Mouse (Mus musculus) neural tube, embryonic 10.5 days (tissue): ENCODE results near the gene Trpv3.
"Not testable (repeated sequence)": the region's sequence is repeated elsewhere in the genome, so short reads cannot be mapped to it uniquely, and the experiment has no call there.

Experiments used
- DNase-seq: peaks from one replicate; pipeline ENCODE4 v3.0.0-alpha.2; 2017; ENCODE audit warnings: low spot score; ENCODE audit errors: extremely low spot score

The Trpv3 gene

DNA sequence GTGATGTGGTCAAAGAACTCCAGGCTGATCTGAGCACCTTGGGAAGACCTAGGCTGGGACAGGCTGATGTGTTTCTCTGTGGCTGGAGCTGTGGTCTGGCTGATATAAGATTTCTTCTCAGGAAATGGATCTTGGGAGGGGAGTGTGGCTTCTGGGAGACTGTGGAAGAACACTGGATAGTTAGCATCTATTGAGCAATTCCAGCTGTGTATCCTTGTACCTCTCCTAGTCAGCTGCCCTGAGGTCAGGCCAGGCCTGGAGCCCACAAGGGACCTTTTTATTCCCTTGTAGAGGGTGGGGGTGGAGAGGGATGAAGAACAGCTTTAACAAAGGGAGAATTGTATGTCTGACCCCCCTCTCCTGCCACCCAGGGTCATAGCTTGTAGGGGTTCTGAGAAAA is 17.2 kb downstream of the Trpv3 start:
- no peak for DNase-seq

- DNase-seq, result no peak
These were observed 22.4 kb downstream of the Trpv3 start for GRCm38 (mm10) chr11:73289621-73290020.

DNA sequence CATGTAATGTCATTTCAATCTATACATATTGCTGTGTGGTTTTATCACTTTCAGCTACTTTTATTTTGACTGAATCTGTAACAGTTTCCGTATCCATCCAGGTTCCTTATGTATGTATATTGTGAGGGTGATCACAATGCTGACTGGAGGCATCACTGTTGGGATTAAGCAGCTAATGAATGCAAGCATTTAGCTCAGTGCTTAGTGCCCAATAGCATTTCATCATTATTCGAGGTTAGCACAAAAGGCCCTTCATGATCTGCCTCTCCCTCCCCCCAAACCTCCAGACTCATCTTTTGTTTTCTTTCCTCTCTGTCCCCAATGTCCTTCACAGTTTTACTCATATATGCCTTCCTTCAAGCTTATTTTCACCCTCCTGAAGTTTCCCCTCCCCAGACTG is 35.9 kb downstream of the Trpv3 start:
- DNase-seq, result no peak

DNA sequence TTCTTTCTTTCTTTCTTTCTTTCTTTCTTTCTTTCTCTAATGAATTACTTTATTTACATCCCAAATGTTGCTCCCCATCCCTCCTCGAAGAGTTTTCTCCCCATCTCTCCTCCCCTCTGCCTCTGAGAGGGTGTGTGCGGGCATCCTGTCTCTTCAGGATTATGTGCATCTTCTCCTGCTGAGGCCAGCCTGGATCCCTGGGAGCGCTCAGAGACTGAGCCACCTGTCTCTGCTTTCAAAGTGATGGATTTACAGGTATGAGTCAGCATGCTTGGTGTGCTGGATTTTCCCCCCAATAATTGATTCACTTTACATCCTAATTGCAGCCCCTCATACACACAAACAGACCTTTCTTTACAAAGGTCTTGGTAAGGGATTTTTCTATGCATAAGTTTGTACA is 48.8 kb downstream of the Trpv3 start:
- no peak for DNase-seq

GRCm38 (mm10) chr11:73318581-73318980 is 51.4 kb downstream of the Trpv3 start:
- not testable (repeated sequence) for DNase-seq

DNA sequence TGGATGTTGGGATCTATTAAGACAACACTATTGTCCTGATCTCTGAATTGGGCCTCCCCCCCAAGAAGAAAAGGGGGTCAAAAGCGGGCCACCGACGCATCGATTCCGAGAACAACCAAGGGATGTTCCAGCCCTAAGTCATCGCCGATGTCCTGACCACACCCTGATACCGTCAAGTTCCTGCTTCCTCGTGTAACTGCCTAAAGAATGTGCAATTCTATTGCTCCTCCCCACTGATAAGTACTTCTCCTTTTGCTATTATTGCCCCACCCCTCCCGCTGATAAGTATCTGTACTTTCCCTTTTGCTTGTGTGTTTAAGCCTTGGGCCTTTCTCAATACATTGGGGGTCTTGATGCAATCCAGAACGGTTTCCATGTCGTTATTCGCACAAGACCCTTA is 53.9 kb downstream of the Trpv3 start:
- not testable (repeated sequence) for DNase-seq

DNA sequence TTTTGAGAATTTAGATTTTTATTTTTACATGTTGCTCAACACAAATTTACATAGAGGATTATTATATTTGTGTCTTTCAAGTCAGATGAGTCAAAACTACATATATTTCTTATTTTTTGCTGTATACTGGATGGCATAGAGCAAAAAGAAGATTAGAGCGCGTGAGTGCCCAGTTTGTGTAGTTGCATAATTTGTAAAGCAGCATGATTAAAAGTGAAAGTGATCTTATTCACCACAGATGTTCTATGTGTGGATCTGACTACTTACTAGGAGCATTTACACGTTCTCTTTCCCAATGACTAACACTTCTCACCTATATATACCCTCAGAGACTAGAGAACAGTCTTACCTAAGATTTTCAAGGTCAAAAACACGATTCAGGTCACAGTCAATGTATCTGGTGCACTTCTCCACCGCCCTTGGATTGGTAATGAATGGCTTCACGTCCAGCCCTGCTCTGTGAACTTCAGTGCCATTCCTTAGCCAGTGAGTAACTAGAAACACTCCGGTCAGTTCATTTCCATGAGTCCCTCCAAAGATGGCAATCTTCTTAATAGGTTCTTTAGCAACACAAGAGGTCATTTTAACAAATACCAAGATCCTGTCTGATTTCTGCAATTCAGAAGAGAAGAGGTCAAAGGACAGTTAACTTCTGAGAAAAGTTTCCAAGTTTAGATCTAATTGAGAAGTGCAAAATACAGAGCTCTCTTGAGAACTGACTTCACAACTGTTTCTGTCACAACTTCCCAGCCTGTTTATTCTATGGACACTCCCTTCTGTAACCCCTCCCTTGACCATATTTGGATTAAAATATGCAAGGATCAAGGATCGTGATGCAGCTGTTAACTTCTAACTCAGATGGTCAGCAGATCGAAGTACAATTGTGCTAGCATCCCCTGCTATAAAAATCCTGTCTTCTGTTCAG is 57.0 kb downstream of the Trpv3 start:
- no peak for DNase-seq

GRCm38 (mm10) chr11:73326485-73326886 is 59.3 kb downstream of the Trpv3 start:
- DNase-seq, result no peak

DNA sequence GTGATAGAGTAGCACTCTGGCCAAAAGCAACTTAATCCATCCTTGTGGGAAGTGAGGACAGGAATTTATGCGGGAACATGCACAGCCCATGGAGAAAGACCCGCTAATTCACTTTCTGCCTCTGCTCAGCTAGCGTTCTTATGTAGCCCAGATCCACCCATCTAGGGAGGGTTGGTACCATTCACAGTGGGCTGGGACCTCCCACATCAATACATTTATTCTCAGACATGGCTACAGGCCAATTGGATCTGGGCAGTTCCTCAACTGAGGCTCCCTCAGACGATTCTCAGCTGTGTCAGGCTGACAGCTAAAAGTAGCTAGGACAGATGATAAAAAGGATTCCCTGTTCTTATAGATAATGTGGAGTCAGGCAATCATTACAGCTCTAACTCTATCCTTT is 60.2 kb downstream of the Trpv3 start:
- DNase-seq, result no peak

- DNase-seq, result no peak
These were observed 62.3 kb downstream of the Trpv3 start, which contains the start of the genes Aspa, Gm49340 and Spata22 for GRCm38 (mm10) chr11:73329442-73329841. TSS of gene Aspa (minus strand) at chr11:73329596. TSS of gene Gm49340 (plus strand) at chr11:73329741. TSS of gene Spata22 (plus strand) at chr11:73329741.

- no peak for DNase-seq
These were observed 66.2 kb downstream of the Trpv3 start for GRCm38 (mm10) chr11:73333357-73333756.

DNA sequence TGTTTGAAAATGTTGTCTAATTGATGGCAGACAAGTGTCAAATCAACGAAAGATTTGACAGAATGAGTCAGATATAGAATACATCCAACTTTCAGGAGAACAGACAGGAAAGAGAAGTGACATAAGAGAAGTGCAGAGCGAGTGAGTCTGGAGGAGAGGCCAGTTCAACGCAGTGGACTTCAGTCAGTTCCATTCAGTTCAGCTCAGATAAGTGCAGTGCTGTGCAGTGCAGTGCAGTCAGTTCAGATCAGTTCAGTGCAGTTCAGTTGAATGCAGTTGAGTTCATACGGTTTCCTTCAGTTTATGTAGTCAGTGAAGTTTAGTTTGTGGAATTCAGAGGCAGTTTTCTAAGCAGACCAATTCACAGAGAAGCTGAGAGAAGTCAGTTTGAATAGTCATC is 69.7 kb downstream of the Trpv3 start:
- no peak for DNase-seq
